Mouse (Mus musculus) limb, embryonic 14.5 days (tissue): Measurements from ENCODE around the gene Tmod4. TPM values are rescaled to one million over a fixed set of nuclear protein-coding genes. Genes with fewer than 3 reads are reported as not detected.
"Not testable (repeated sequence)": the region's sequence is repeated elsewhere in the genome, so short reads cannot be mapped to it uniquely, and the experiment has no call there.

Source experiments
- ATAC-seq: fragments of 200-750 bp; cut with Nextera tagmentation; 2 replicates; pipeline ENCODE4 v1.8.0; 2017; ENCODE audit warnings: low read depth, moderate number of reproducible peaks, moderate TSS enrichment; ENCODE audit not compliant: low FRiP score
- DNase-seq: peaks from one replicate; pipeline ENCODE4 v3.0.0-alpha.2; 2015; ENCODE audit warnings: low spot score
- H3K27ac ChIP-seq: fragments of 300-500 bp; sonication (generic); replicated peaks from 2 replicates; pipeline ENCODE4 v1.5.1; 2014; ENCODE audit warnings: low read depth, mild to moderate bottlenecking, low read length, moderate library complexity, mixed read lengths
- H3K27me3 ChIP-seq: fragments of 300-500 bp; sonication (generic); 2 replicates; pipeline ENCODE4 v1.6.1; 2014; ENCODE audit warnings: low read length, mixed read lengths; ENCODE audit not compliant: control insufficient read depth, insufficient read depth
- H3K36me3 ChIP-seq: fragments of 300-500 bp; sonication (generic); 2 replicates; pipeline ENCODE4 v1.6.1; 2014; ENCODE audit warnings: mild to moderate bottlenecking, low read length, moderate library complexity, mixed read lengths; ENCODE audit not compliant: control insufficient read depth, insufficient read depth
- H3K4me1 ChIP-seq: fragments of 300-500 bp; sonication (generic); 2 replicates; pipeline ENCODE4 v1.6.1; 2014; ENCODE audit warnings: antibody characterized with exemption, low read length, mixed read lengths; ENCODE audit not compliant: control insufficient read depth, insufficient read depth
- H3K4me2 ChIP-seq: fragments of 300-500 bp; sonication (generic); replicated peaks from 2 replicates; pipeline ENCODE4 v1.6.1; 2014; ENCODE audit warnings: low read depth, mild to moderate bottlenecking, low read length, moderate library complexity; ENCODE audit not compliant: severe bottlenecking
- H3K4me3 ChIP-seq: fragments of 300-500 bp; sonication (generic); replicated peaks from 2 replicates; pipeline ENCODE4 v1.5.1; 2014; ENCODE audit warnings: low read length
- H3K9ac ChIP-seq: fragments of 300-500 bp; sonication (generic); 2 replicates; pipeline ENCODE4 v1.6.1; 2014; ENCODE audit warnings: mild to moderate bottlenecking, low read depth, low read length, moderate library complexity; ENCODE audit not compliant: severe bottlenecking
- H3K9me3 ChIP-seq: fragments of 300-500 bp; sonication (generic); 2 replicates; pipeline ENCODE4 v1.6.1; 2016; ENCODE audit warnings: low read length; ENCODE audit not compliant: control insufficient read depth
- POLR2A ChIP-seq: fragments of 200-500 bp; IDR thresholded peaks from 2 replicates; pipeline ENCODE4 v1.8.0; 2012; ENCODE audit warnings: inconsistent platforms, mild to moderate bottlenecking, moderate library complexity, borderline replicate concordance; ENCODE audit not compliant: insufficient read depth, insufficient read length; ENCODE audit errors: extremely low read depth
- WGBS: fragments of 180-500 bp; shearing (Covaris S2); extraction: QIAGEN DNeasy Blood & Tissue Kit; methylation state at CpG from one replicate; pipeline ENCODE4 v1.1.7; 2014; 5-methylcytosine and 5-hydroxymethylcytosine counted together
- polyA plus RNA-seq, 2 experiments: library from polyadenylated mRNA; depleted of rRNA in 1 of 2; stranded (reverse) in 1 of 2; unstranded in 1 of 2; fragments of >200 nt; fragmentation: Nextera tagmentation in 1 of 2; extraction: Ambion mirVana in 1 of 2; gene quantifications; 2 replicates each; pipeline versions ENCODE4 v1.2.1 to v1.2.3; 2012 to 2014

The Tmod4 gene
- polyA plus RNA-seq, 2 experiments, result 2.9 to 5.0 TPM

GRCm38 (mm10) chr3:95106338-95107117 is 17.7 kb upstream of the Tmod4 start, which contains the start of gene Pip5k1a:
TSS of gene Pip5k1a (minus strand) at chr3:95106930.
- no peaks in the 10 kb centered on the region for H3K27me3 ChIP-seq
- peak within 1 kb of the TSS; percentile 66 for H3K4me2 ChIP-seq
- WGBS, result under 1% methylated on average over 49 of the region's 51 CpGs
- ATAC-seq (peak; percentile 95), DNase-seq (peak; percentile 100)
- no peaks in the 10 kb centered on the region for H3K9me3 ChIP-seq
- peak within 1 kb of the TSS; percentile 83 for H3K9ac ChIP-seq
- peak within 1 kb of the TSS; percentile 75 for H3K27ac ChIP-seq
- peaks cover 11% of the 10 kb centered on the region for H3K4me1 ChIP-seq
- peak within 1 kb of the TSS; percentile 73 for H3K4me3 ChIP-seq
- peak; percentile 66; the same call in 1 of the 2 replicates for TF ChIP-seq POLR2A
- peaks cover 5% of the 10 kb centered on the region; the same call in 1 of the 2 replicates for H3K36me3 ChIP-seq

GRCm38 (mm10) chr3:95107308-95107707 is 17.0 kb upstream of the Tmod4 start:
- H3K4me2 ChIP-seq, result peak overlapping the region; percentile 66
- H3K4me3 ChIP-seq, result peak overlapping the region; percentile 73
- not testable (repeated sequence) for ATAC-seq, H3K9me3 ChIP-seq, H3K27me3 ChIP-seq, DNase-seq, H3K36me3 ChIP-seq, H3K27ac ChIP-seq
- peaks cover 15% of the 10 kb centered on the region for H3K4me1 ChIP-seq
- H3K9ac ChIP-seq, result peak overlapping the region; percentile 43; the same call in 1 of the 2 replicates

DNA sequence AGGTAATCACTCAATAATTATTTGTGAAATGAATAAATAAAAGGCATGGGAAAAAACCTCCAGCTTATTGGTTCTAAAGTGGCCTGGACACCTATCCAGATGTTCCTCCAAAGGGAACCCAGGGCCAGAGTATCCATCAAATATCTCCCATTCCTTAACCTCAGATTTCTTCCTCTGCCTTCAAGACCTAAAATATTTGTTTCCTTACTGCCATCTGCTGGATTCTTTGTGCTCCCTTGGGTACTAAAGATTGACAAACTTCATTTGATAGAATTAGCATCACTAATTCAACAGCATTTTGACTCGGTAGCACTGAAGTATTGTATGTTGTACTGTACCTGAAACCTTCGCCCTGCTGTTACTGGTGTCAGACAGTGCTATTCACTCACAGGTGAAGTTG is 16.4 kb upstream of the Tmod4 start:
- ATAC-seq (no peak), DNase-seq (no peak)
- Histone ChIP-seq H3K4me1 (peaks cover 18% of the 10 kb centered on the region), H3K9ac (no peak overlapping the region), H3K36me3 (no peaks in the 10 kb centered on the region), H3K27me3 (no peaks in the 10 kb centered on the region), H3K27ac (no peak overlapping the region), H3K4me3 (no peak overlapping the region), H3K9me3 (no peaks in the 10 kb centered on the region), H3K4me2 (no peak overlapping the region)
- WGBS, result 77% methylated on average over 2 of the region's 2 CpGs
- TF ChIP-seq POLR2A, result no peak

DNA sequence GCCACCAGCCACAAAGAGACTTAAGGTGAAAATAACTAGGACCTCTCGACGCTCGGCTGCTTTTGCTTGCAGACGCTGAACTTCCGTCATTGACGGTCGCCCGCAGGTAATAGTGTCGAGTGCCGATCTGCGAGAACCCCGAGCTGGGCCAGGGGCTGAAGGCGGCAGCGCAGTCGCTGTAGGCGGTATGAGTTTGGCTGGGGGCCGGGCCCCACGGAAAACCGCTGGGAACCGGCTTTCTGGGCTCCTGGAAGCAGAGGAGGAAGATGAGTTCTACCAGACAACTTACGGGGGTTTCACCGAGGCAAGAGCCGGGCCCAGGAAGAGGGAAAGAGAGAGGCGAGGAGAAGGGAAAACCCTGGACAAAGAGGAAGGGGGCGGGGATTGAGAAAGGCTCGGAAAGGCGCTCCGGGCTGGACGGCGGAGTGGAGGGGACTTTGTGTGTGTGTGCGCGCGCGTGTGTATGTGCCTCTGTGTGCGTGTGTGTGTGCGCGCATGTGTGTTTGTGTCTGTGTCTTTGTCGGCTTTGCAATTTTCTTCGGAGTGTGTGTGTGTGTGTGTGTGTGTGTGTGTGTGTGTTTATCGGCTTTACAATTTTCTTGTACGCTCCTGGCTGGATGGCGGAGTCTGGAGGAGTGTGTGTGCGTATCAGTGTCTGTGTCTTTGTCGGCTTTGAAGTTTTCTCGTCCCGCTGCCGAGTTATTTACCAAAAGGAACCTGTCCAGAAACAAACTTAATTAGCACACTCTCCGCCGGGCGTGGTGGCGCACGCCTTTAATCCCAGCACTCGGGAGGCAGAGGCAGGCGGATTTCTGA is 13.2 kb upstream of the Tmod4 start, which contains the start of gene Vps72:
TSS of gene Vps72 (plus strand) at position 112 of the 816 bp plus-strand sequence.
- under 1% methylated on average over 54 of the region's 54 CpGs for WGBS
- Histone ChIP-seq H3K4me1 (peaks cover 9% of the 10 kb centered on the region; the same call in 1 of the 2 replicates), H3K27ac (peak within 1 kb of the TSS; percentile 97), H3K4me3 (peak within 1 kb of the TSS; percentile 80), H3K9me3 (no peaks in the 10 kb centered on the region), H3K27me3 (no peaks in the 10 kb centered on the region), H3K4me2 (peak within 1 kb of the TSS; percentile 56), H3K9ac (peak within 1 kb of the TSS; percentile 84), H3K36me3 (peaks cover 21% of the 10 kb centered on the region)
- peak; percentile 91; the same call in 1 of the 2 replicates for TF ChIP-seq POLR2A
- DNase-seq (peak; percentile 91), ATAC-seq (peak; percentile 75)

DNA sequence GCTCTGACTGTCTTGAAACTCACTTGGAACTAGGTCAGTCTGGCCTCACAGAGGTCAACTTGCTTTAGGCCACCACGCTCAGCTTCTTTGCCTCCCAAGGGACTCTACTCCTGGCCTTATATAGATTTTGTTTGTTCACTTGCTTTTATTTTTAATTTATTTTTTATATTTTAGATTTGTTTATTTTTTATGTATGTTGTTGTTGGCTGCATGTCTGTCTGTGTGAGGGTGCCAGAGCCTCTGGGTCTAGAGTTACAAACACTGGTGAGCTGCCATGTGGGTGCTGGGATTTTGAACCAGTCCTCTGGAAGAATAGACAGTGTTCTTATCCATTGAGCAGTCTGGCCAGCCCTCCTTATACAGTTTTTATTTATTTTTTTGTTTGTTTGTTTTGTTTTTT is 11.5 kb upstream of the Tmod4 start:
- Histone ChIP-seq H3K9ac (no peak overlapping the region), H3K4me1 (peaks cover 9% of the 10 kb centered on the region; the same call in 1 of the 2 replicates), H3K27ac (no peak overlapping the region), H3K27me3 (no peaks in the 10 kb centered on the region), H3K4me3 (no peak overlapping the region), H3K9me3 (no peaks in the 10 kb centered on the region), H3K4me2 (no peak overlapping the region), H3K36me3 (peaks cover 35% of the 10 kb centered on the region)
- DNase-seq, result no peak
- no peak for ATAC-seq
- WGBS, result 89% methylated on average over 1 of the region's 1 CpGs
- TF ChIP-seq POLR2A, result no peak
